Mouse (Mus musculus): Measurements from ENCODE around the gene Nkpd1.
A peak's percentile ranks its signal among the peaks of the same experiment; 100 is the strongest.
"Not testable (repeated sequence)": the region's sequence is repeated elsewhere in the genome, so short reads cannot be mapped to it uniquely, and the experiment has no call there.

The Nkpd1 gene

DNA sequence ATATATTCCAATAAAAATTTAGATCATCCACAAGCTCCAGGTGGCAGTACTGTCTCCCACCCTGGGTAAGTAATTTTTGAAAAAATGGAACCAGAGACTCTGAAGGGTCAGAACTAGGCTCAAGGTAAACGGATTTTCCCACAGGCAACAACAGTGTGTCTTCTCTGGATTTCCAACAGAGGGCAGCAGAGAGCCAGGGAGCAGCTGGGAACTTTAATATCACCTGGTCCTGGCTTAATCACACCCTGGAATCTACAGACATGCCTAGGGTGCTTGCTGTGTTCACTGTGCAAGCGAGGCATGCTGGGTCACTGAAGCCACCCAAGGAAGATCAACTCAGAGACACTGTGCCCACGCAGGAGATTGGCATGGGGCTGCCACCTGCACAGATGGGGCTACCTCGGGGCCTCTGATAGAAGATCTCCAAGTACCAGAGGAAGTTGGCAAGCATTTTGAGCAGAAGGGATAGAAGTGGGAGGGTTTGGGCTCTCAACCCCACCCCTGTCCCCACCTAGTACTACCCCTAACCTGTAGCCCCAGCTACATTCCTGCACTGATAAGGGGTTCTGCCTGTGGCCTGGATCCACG lies 14.1 kb upstream of the Nkpd1 start:
- peak; percentile 29; the same call in 1 of the 2 replicates for ATAC-seq (ENCODE audit: insufficient number of reproducible peaks, low FRiP score, low TSS enrichment)

DNA sequence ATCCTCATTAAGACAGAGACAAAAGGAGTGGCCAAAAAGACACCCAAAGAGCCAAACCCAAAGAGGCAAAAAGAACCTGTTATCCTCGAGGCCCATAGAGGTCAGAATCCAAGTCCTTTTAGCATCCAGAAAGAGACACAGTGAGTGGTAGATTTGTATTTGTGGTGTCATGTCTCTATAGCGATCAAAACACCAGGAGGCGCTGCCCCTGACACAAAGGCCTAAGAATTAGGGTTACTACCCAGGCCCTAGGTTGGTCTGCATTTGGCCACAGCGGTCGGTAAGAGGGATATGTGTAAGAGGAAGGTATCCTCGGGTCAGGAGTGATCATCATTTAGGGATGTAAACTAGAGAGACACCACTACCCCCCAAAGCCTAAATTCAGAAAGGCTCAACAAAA lies 11.3 kb upstream of the Nkpd1 start:
- no peak for ATAC-seq (ENCODE audit: insufficient number of reproducible peaks, low FRiP score, low TSS enrichment)

DNA sequence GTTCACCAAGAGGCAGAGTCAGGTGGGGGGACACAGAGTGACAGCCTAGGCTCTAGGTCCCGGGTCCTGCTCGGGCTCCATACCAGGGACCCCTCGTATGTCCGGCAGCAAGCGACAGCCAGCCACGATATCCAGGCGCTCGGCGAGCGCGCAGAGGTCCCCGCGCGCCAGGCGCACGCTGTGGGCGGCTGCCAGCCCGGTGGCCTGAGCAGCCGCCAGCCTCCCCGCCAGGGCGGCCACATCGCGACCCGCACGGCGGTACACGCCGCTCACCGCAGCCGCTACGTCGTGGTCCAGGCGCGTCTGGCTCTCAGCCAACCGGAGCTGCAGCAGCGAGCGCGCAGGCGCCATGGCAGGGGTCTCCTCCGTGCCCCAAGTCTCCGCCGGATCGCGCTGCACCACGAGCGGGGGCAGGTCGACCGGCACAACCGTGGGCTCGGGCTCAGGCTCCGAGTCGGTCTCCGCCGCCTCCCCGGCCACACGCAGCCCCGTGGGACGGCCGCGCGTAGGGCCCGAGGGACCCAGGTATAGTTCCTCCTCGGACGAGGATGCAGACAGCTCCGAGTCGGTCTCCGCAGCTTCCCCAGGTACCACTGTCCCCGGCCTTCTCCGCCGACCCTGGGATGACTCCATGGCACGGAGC lies 10.5 kb upstream of the Nkpd1 start:
- no peak for ATAC-seq (ENCODE audit: insufficient number of reproducible peaks, low FRiP score, low TSS enrichment)

DNA sequence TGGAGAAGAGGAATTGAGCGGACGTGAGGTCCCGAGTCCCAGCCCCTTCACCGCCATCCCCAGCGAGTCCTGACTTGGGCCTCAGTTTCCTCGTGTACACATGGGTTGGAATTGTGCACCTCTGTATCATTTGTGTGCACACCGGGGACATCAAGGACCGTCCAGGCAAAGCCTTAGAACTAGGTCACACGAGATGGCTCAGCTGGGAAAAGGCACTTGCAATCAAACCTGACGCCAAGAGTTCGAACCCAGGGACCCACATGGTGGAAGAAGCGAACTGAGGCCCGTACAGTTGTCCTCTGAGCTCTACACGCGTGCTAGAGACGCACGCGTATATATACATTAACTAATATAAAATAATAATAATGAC lies 10.0 kb upstream of the Nkpd1 start:
- no peak for ATAC-seq (ENCODE audit: insufficient number of reproducible peaks, low FRiP score, low TSS enrichment)

DNA sequence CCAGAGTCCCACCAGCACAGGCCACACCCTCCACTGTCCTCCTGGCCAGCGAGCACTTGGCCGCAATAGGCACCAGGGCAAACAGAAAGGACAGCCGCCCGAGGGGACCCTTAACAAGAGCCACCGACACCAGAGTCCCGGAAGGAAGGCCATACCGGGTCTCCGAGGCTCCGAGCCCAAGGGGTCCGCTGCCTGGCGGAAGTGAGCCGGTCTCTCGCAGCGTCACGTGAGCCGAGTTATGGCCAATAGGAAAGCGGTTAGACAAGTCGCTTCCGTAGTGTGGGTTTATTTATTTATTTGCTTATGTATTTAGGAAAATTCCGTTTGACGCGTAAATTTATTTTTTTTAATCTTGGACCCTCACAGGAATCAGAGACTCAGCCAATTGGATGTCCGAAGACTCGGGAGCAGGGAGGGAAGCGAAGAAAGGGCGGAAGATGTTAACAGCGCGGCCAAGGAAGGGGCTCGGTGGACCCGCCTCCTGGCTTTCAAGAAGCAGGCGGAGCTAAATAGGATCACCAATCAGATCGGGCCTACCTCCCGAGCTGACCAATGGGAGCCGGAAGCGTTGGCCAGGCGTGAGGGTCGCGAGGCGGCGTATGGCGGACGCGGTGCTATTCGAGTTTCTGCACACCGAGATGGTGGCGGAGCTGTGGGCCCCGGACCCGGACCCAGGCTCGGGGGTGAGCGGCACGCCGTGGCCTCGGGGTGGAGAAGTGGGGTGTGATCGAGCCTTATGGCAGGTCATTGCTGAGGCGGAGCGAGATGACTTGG lies 9.3 kb upstream of the Nkpd1 start, which contains the start of the genes Bloc1s3 and Trappc6a:
TSS of gene Bloc1s3 (minus strand) at position 218 of the 774 bp plus-strand sequence.
TSS of gene Trappc6a (plus strand) at position 246 of the 774 bp plus-strand sequence.
- ATAC-seq (ENCODE audit: insufficient number of reproducible peaks, low FRiP score, low TSS enrichment) = peak; percentile 95

DNA sequence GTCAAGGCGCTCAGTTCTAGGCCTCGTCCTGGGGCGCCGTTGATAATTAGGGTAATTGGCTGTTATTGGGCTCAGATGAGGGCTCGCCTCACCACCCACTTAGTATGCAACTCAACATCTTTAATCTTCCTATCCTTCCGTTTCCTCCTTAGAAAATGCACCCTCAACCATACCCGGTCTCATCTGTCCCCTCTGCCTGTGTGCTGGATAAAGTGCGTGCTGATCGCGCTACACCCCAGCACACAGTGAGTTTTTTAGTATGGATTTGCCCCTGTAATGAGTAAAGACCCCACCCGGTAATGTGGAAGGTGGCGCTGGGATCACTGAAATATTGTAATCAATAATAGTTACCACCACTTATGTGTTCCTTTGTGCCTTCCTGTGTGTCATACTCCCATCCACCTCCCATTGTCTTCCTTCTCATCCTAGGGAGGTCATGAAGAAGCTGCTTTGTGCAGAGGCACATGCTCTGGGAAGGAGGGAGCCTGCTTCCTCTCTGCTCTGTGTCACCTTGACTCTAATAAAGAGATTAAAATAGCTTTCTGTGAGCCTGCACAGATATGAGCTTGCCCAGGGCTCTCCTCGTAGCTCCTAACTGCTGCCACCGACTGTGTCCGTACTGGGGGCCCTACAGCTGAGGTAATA lies 8.6 kb upstream of the Nkpd1 start:
- ATAC-seq (ENCODE audit: insufficient number of reproducible peaks, low FRiP score, low TSS enrichment) = no peak

DNA sequence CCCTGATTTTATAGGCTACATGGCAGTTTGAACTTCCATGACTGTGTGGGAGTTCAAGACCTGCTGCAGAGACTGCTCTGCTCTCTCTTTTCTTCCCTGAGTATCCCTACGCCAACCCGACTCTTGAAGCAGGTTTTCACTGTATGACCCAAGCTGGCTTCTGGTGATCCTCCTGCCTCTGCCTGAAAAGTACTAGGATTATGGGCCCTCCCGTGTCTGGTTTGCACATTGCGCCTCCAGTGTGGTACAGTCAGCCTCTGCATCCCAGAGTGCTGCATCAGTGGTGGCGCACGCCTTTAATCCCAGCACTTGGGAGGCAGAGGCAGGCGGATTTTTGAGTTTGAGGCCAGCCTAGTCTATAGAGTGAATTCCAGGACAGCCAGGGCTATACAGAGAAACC lies 7.9 kb upstream of the Nkpd1 start:
- no peak for ATAC-seq (ENCODE audit: insufficient number of reproducible peaks, low FRiP score, low TSS enrichment)

DNA sequence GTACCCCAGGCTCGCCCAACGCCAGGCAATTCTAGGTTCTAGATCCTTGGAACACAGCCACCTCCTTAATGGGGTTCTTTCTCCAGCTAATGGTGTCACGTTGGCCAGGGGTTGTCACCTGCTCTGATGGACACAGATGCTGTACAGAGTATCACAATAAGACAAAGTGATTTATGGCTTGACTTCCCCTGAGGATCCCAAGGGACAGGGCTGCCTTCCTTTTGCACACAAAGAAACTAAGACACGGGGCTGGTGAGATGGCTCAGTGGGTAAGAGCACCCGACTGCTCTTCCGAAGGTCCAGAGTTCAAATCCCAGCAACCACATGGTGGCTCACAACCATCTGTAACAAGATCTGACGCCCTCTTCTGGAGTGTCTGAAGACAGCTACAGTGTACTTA lies 5.7 kb upstream of the Nkpd1 start:
- not testable (repeated sequence) for ATAC-seq (ENCODE audit: insufficient number of reproducible peaks, low FRiP score, low TSS enrichment)

DNA sequence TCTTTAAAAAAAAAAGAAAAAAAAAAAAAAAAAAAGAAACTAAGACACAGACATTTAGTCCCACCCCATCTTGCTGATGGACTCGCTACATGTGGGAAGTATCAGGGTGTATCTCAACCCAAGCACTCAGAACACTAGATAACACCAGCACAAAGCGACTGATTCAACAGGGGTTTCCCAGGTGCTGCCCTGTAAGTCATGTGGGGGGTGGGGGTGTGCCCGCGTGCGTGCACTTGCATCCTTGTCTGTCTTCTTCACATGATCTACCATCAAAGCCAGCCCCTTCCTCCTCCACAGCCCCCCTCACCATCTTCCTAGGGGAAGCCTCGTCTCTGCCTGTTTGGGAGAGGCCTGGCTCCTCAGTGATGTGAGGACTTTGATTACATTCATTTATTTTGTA lies 5.3 kb upstream of the Nkpd1 start:
- ATAC-seq (ENCODE audit: insufficient number of reproducible peaks, low FRiP score, low TSS enrichment) = no peak

DNA sequence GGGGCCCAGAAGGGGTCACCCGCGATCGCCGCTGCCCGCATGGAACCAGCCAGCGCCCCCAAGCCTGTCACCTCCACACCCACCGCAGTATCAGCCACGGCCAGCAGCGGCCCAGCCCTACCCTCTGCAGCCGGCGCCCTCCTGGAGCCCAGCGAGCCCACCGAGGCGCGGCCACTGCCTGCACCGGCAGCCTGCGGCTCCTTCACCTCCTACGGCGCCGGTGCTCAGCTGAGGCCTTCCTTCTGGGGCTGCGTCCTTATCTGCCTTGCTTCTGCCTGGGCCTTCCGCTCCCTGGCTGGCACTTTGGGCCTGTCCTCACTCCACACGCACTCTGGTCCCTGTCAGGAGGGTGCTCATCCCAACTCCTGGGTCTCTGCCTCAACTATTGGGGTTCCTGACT lies 2.4 kb downstream of the Nkpd1 start:
- no peak for ATAC-seq (ENCODE audit: insufficient number of reproducible peaks, low FRiP score, low TSS enrichment)

DNA sequence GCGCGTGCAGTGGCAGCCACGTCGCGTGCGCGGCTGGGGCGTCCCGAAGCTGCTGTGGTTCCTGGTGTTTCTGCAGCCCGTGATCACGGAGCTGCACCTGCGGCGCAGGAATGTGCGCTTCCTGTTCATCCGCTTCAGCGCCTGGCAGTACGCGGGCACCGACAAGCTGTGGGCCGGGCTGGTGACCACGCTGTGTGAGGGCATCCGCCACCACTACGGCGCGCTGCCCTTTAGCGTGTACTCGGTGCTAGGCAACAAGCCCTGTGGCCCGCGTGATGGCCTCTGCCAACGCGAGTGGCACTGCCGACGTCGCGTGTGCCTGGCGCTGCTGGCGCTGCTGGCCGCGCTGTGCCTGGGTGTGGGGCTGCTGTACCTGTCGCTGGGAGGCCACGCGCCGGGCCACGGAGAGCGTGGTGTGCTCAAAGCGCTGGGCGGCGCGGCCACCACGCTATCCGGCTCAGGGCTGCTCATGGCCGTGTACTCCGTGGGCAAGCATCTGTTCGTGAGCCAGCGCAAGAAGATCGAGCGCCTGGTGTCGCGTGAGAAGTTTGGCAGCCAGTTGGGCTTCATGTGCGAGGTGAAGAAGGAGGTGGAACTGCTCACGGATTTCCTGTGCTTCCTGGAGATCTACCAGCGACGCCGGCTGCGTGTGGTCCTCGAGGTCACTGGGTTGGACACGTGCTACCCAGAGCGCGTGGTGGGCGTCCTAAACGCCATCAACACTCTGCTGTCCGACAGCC lies 5.5 kb downstream of the Nkpd1 start:
- 0 out of 2 replicates have a peak, but pooled peaks have one; percentile 38 for ATAC-seq (ENCODE audit: insufficient number of reproducible peaks, low FRiP score, low TSS enrichment)

DNA sequence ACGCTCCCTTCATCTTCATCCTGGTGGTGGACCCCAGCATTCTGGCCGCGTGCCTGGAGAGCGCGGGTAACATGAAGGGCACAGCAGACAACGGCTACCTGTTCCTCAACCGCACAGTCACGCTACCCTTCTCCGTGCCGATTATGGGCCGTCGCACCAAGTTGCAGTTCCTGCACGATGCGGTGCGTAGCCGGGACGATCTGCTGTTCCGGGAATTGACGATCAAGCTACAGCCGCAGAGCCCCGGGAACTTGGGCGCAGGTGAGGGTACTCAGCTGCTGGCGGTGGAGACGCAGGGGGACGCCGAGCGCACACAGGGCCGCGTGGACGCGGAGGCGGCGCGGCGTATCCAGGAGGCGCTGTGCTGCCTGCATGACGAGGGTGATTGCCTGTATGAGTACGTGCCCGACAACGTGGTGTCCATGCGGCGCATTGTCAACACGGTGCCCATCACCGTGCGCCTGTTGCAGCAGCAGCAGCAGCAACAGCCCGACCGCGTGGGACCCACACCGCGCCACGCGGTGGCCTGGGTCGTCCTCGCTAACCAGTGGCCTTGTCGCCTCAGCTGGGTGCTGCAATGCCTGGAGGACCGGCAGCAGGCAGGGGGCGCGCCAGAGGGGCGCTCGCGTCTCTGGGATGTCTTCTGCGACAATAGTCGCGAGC lies 6.2 kb downstream of the Nkpd1 start:
- no peak for ATAC-seq (ENCODE audit: insufficient number of reproducible peaks, low FRiP score, low TSS enrichment)

DNA sequence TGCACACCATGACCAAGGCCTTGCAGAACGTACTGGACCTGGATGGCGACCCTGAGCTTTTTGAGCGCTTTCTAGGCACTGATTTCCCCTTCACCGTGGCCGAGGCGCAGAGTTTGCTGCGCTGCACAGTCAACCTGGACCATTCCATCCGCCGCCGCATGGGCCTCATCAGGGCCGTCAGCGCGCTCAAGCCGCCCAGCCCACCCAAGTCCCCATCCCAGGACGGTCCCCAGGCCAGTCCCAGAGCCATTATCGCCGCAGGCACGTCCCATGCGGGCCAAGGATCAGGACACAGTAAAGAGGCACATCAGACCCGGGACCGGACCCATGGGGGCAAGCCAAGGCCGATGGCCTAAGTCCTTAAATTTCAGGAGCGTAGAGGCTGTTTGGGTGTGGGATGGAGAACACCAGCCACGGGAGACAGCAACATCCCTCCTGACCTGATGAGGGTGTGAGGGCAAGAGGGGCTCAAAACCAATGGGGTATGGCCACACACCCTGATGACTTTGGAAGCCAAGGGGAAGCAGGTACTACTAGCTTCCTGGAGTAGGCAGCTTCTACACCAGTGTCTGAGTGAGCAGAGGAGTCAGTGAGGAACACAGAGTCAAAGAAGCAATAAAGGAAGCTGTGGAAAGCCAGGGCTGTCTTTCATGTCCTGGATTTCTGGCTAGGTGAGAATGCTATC lies 6.9 kb downstream of the Nkpd1 start:
- no peak for ATAC-seq (ENCODE audit: insufficient number of reproducible peaks, low FRiP score, low TSS enrichment)

DNA sequence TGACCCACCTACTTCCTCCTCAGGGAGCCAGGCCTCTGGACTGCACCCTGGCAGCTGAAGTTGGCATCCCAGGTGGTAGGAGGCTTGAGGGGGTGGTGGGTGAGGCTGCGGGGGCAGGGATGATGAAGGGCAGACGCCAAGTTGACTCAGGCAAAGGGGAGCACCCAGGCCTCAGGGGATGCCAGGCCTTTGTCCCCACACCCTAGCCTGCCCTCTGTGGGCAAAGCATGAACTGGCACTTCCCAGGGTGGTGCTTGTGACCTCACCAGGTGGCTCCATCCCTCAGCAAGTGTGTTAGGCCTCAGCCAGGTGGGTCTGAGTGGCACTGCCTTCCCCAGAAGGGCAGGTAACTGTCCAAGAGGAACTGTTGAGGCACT lies 7.5 kb downstream of the Nkpd1 start:
- ATAC-seq (ENCODE audit: insufficient number of reproducible peaks, low FRiP score, low TSS enrichment) = no peak

DNA sequence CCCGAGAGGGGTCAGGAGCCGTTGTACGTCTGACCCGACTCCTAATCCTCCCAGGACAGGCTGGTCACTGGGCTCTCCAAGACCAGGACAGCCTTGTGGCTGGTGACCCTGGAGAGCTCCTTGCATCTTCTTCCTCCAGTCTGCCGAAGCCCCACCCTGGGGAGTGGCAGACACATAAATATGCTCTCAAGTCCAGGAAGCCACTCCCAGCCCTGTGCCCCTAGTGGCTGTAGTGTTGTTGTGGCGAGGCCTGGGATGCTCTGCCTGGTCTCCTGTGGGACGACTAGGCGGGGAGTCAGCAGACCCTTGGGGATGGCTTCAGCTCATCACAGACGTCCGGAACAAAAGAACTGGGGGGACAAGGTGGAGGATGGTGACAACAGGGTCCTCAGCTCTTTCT lies 13.4 kb downstream of the Nkpd1 start:
- ATAC-seq (ENCODE audit: insufficient number of reproducible peaks, low FRiP score, low TSS enrichment) = no peak

DNA sequence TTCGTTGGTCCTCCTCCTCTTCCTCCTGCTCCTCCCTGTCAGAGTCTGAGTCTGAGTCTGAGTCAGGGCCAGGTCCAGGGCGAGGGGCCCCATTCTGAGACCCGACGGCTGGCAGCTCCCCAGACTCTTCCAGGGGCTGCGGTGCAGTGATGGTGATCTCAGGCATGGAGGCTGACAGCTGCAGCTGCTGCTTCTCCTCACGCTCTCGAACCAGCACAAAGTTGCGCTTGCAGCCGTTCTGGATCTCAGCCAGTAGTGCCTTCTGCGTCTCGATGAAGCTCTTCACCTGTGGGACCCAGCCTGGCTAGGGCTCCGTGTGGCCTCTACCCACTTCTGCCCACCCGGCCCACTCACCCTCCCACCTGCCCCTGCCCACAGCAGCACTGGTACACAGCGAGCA lies 14.6 kb downstream of the Nkpd1 start:
- ATAC-seq (ENCODE audit: insufficient number of reproducible peaks, low FRiP score, low TSS enrichment) = no peak

DNA sequence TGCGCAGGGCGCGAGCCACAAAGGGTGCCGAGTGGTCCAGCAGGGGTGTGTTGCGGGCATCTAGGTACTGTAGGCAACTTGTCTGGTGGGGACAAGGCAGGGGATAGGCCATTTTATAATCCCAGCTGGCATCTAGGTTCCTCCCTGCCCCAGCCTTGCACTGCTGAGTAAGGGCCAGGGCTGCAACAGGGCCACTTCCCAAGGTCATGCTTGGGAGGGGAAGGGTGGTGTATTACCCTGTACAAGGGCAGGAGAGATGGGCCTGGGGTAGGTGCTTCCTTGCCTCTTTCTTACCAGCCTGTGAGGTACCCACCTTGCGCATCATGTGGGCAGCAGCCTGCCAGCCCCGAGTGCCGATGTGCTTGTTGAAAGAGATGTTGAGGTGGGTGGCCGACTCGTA lies 17.0 kb downstream of the Nkpd1 start:
- no peak for ATAC-seq (ENCODE audit: insufficient number of reproducible peaks, low FRiP score, low TSS enrichment)

DNA sequence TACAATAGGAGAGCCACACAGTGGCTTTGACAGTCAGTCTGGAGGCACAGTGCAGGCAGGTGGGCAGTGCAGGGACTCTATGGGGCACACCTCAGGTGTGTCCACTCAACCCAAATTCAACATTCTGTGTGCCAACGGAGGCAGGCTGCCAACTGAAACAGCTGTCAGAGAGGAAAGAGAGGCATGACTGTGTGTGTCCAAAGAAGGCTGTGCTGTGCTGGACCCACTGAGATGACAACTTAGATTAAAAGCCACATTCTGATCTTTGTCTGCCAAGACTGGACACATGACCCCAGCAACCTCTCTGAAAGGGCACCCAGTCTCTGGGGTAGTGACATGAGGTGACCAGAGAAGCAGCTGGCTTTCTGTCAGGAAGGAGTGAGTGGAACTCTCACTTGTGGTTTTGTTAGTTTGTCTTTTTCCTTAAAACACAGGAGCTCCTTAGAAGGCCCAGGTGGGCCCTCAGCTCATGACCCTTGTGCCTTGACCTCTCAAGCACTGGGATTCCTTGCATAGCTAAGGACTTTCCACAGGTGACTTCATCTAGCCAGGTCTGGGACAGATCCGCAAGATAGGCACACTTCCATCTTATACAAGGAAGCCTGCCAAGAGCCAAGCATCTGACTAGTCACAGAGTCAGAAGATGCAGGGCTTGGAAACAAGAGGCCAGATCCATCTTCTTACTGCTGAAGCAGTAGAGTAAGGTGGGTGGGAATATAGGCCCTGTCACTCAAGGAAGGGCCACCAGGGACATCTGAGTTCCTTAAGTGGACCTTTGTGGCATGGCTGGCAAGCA lies 23.3 kb downstream of the Nkpd1 start:
- ATAC-seq (ENCODE audit: insufficient number of reproducible peaks, low FRiP score, low TSS enrichment) = no peak
